Mouse (Mus musculus) bone marrow, adult 2 months (tissue): ENCODE data around the gene Acbd7.

ENCODE experiments used
- CTCF ChIP-seq: fragments of 200-500 bp; IDR thresholded peaks from 2 replicates; pipeline ENCODE4 v1.5.1; 2011; ENCODE audit warnings: low read length, control low read depth; ENCODE audit not compliant: control insufficient read depth, insufficient read depth
- POLR2A ChIP-seq: fragments of 200-500 bp; IDR thresholded peaks from 2 replicates; pipeline ENCODE4 v1.6.1; 2011; ENCODE audit warnings: low read depth, mild to moderate bottlenecking, control low read depth, low read length, borderline replicate concordance; ENCODE audit not compliant: control insufficient read depth

- no peak for TF ChIP-seq CTCF
- no peak for TF ChIP-seq POLR2A
These were observed 2.2 kb upstream of the Acbd7 start for GRCm38 (mm10) chr2:3333761-3334160.
